Mouse (Mus musculus): ENCODE measurements at regions not wholly inside any gene's neighbourhood (a gene's known extent, or its start where the extent isn't known, plus 50 kb on each side); places are given as distances from the start of the nearest gene placed in this dataset.
"Not testable (repeated sequence)": the region's sequence is repeated elsewhere in the genome, so short reads cannot be mapped to it uniquely, and the experiment has no call there.

GRCm38 (mm10) chr8:118209301-118209700 lies 74.2 kb upstream of the Cdh13 start:
- not testable (repeated sequence) for H3K36me3 ChIP-seq (ENCODE audit: control insufficient read depth, insufficient read depth, low read length); H3K27ac ChIP-seq (ENCODE audit: low read length); H3K4me3 ChIP-seq (ENCODE audit: low read depth, low read length); H3K9ac ChIP-seq (replicated peaks; ENCODE audit: low read depth, low read length); H3K4me2 ChIP-seq (replicated peaks; ENCODE audit: low read depth, low read length); ATAC-seq (ENCODE audit: insufficient number of reproducible peaks, insufficient read depth, low FRiP score, low read depth); H3K9me3 ChIP-seq (ENCODE audit: control insufficient read depth, low read depth, low read length); H3K4me1 ChIP-seq (ENCODE audit: control insufficient read depth, insufficient read depth, low read length); H3K27me3 ChIP-seq (ENCODE audit: control insufficient read depth, insufficient read depth, low read length)
- 96% methylated on average over 16 of the region's 16 CpGs for WGBS

- WGBS = 78% methylated on average over 6 of the region's 6 CpGs
- H3K9ac ChIP-seq (replicated peaks; ENCODE audit: low read depth, low read length) = no peak overlapping the region
- no peaks in the 10 kb centered on the region for H3K36me3 ChIP-seq (ENCODE audit: control insufficient read depth, insufficient read depth, low read length)
- H3K27me3 ChIP-seq (ENCODE audit: control insufficient read depth, insufficient read depth, low read length) = no peaks in the 10 kb centered on the region
- H3K4me3 ChIP-seq (ENCODE audit: low read depth, low read length) = no peak overlapping the region
- H3K4me1 ChIP-seq (ENCODE audit: control insufficient read depth, insufficient read depth, low read length) = no peaks in the 10 kb centered on the region
- no peak for ATAC-seq (ENCODE audit: insufficient number of reproducible peaks, insufficient read depth, low FRiP score, low read depth)
- no peak overlapping the region for H3K27ac ChIP-seq (ENCODE audit: low read length)
- H3K4me2 ChIP-seq (replicated peaks; ENCODE audit: low read depth, low read length) = no peak overlapping the region
- H3K9me3 ChIP-seq (ENCODE audit: control insufficient read depth, low read depth, low read length) = no peaks in the 10 kb centered on the region
Observed at GRCm38 (mm10) chr8:118190866-118191265, 92.7 kb upstream of the Cdh13 start.

- H3K9me3 ChIP-seq (ENCODE audit: control insufficient read depth, low read depth, low read length) = no peaks in the 10 kb centered on the region
- H3K9ac ChIP-seq (replicated peaks; ENCODE audit: low read depth, low read length) = no peak overlapping the region
- no peak overlapping the region for H3K4me3 ChIP-seq (ENCODE audit: low read depth, low read length)
- no peak overlapping the region for H3K27ac ChIP-seq (ENCODE audit: low read length)
- H3K4me1 ChIP-seq (ENCODE audit: control insufficient read depth, insufficient read depth, low read length) = no peaks in the 10 kb centered on the region
- H3K4me2 ChIP-seq (replicated peaks; ENCODE audit: low read depth, low read length) = no peak overlapping the region
- 77% methylated on average over 15 of the region's 15 CpGs for WGBS
- no peak for ATAC-seq (ENCODE audit: insufficient number of reproducible peaks, insufficient read depth, low FRiP score, low read depth)
- no peaks in the 10 kb centered on the region for H3K27me3 ChIP-seq (ENCODE audit: control insufficient read depth, insufficient read depth, low read length)
- no peaks in the 10 kb centered on the region for H3K36me3 ChIP-seq (ENCODE audit: control insufficient read depth, insufficient read depth, low read length)
Observed at GRCm38 (mm10) chr8:118189226-118189625, 94.3 kb upstream of the Cdh13 start.

- no peak for ATAC-seq (ENCODE audit: insufficient number of reproducible peaks, insufficient read depth, low FRiP score, low read depth)
Observed at GRCm38 (mm10) chr8:118169001-118169413, 114.5 kb upstream of the Cdh13 start.

GRCm38 (mm10) chr8:118162171-118162570 lies 121.4 kb upstream of the Cdh13 start:
- no peak overlapping the region for H3K4me3 ChIP-seq (ENCODE audit: low read depth, low read length)
- no peak for ATAC-seq (ENCODE audit: insufficient number of reproducible peaks, insufficient read depth, low FRiP score, low read depth)
- 66% methylated on average over 10 of the region's 10 CpGs for WGBS

More at GRCm38 (mm10) chr8:118169001-118169413, 114.5 kb upstream of the Cdh13 start:
- no peak overlapping the region for H3K4me2 ChIP-seq (replicated peaks; ENCODE audit: low read depth, low read length)
- H3K4me3 ChIP-seq (ENCODE audit: low read depth, low read length) = no peak overlapping the region
- H3K9me3 ChIP-seq (ENCODE audit: control insufficient read depth, low read depth, low read length) = no peaks in the 10 kb centered on the region
- no peaks in the 10 kb centered on the region for H3K4me1 ChIP-seq (ENCODE audit: control insufficient read depth, insufficient read depth, low read length)
- no peaks in the 10 kb centered on the region for H3K36me3 ChIP-seq (ENCODE audit: control insufficient read depth, insufficient read depth, low read length)
- no peak overlapping the region for H3K9ac ChIP-seq (replicated peaks; ENCODE audit: low read depth, low read length)
- H3K27me3 ChIP-seq (ENCODE audit: control insufficient read depth, insufficient read depth, low read length) = no peaks in the 10 kb centered on the region
- 59% methylated on average over 7 of the region's 7 CpGs for WGBS
- no peak overlapping the region for H3K27ac ChIP-seq (ENCODE audit: low read length)

GRCm38 (mm10) chr8:118147359-118148205 lies 136.0 kb upstream of the Cdh13 start:
- WGBS = 74% methylated on average over 10 of the region's 10 CpGs
- H3K9me3 ChIP-seq (ENCODE audit: control insufficient read depth, low read depth, low read length) = no peaks in the 10 kb centered on the region
- no peak overlapping the region for H3K9ac ChIP-seq (replicated peaks; ENCODE audit: low read depth, low read length)
- no peak overlapping the region for H3K4me2 ChIP-seq (replicated peaks; ENCODE audit: low read depth, low read length)
- no peak for ATAC-seq (ENCODE audit: insufficient number of reproducible peaks, insufficient read depth, low FRiP score, low read depth)
- H3K27me3 ChIP-seq (ENCODE audit: control insufficient read depth, insufficient read depth, low read length) = no peaks in the 10 kb centered on the region
- no peaks in the 10 kb centered on the region for H3K36me3 ChIP-seq (ENCODE audit: control insufficient read depth, insufficient read depth, low read length)
- H3K4me3 ChIP-seq (ENCODE audit: low read depth, low read length) = no peak overlapping the region
- no peaks in the 10 kb centered on the region for H3K4me1 ChIP-seq (ENCODE audit: control insufficient read depth, insufficient read depth, low read length)
- H3K27ac ChIP-seq (ENCODE audit: low read length) = no peak overlapping the region

More at GRCm38 (mm10) chr8:118162171-118162570, 121.4 kb upstream of the Cdh13 start:
- no peaks in the 10 kb centered on the region for H3K4me1 ChIP-seq (ENCODE audit: control insufficient read depth, insufficient read depth, low read length)
- no peaks in the 10 kb centered on the region for H3K27me3 ChIP-seq (ENCODE audit: control insufficient read depth, insufficient read depth, low read length)
- H3K9me3 ChIP-seq (ENCODE audit: control insufficient read depth, low read depth, low read length) = no peaks in the 10 kb centered on the region
- H3K27ac ChIP-seq (ENCODE audit: low read length) = no peak overlapping the region
- H3K36me3 ChIP-seq (ENCODE audit: control insufficient read depth, insufficient read depth, low read length) = no peaks in the 10 kb centered on the region
- no peak overlapping the region for H3K4me2 ChIP-seq (replicated peaks; ENCODE audit: low read depth, low read length)
- H3K9ac ChIP-seq (replicated peaks; ENCODE audit: low read depth, low read length) = no peak overlapping the region

- no peak overlapping the region for H3K27ac ChIP-seq (ENCODE audit: low read length)
- H3K36me3 ChIP-seq (ENCODE audit: control insufficient read depth, insufficient read depth, low read length) = no peaks in the 10 kb centered on the region
- no peak for ATAC-seq (ENCODE audit: insufficient number of reproducible peaks, insufficient read depth, low FRiP score, low read depth)
- H3K4me2 ChIP-seq (replicated peaks; ENCODE audit: low read depth, low read length) = no peak overlapping the region
- no peaks in the 10 kb centered on the region for H3K9me3 ChIP-seq (ENCODE audit: control insufficient read depth, low read depth, low read length)
- H3K27me3 ChIP-seq (ENCODE audit: control insufficient read depth, insufficient read depth, low read length) = no peaks in the 10 kb centered on the region
- H3K9ac ChIP-seq (replicated peaks; ENCODE audit: low read depth, low read length) = no peak overlapping the region
- H3K4me3 ChIP-seq (ENCODE audit: low read depth, low read length) = no peak overlapping the region
- WGBS = 50% methylated on average over 5 of the region's 5 CpGs
- no peaks in the 10 kb centered on the region for H3K4me1 ChIP-seq (ENCODE audit: control insufficient read depth, insufficient read depth, low read length)
Observed at GRCm38 (mm10) chr8:118144546-118144945, 139.0 kb upstream of the Cdh13 start.

GRCm38 (mm10) chr8:118142311-118142710 lies 141.2 kb upstream of the Cdh13 start:
- Histone ChIP-seq H3K4me1 (ENCODE audit: control insufficient read depth, insufficient read depth, low read length) (no peaks in the 10 kb centered on the region), H3K9ac (replicated peaks; ENCODE audit: low read depth, low read length) (no peak overlapping the region), H3K27me3 (ENCODE audit: control insufficient read depth, insufficient read depth, low read length) (no peaks in the 10 kb centered on the region), H3K27ac (ENCODE audit: low read length) (no peak overlapping the region), H3K36me3 (ENCODE audit: control insufficient read depth, insufficient read depth, low read length) (no peaks in the 10 kb centered on the region), H3K9me3 (ENCODE audit: control insufficient read depth, low read depth, low read length) (no peaks in the 10 kb centered on the region), H3K4me2 (replicated peaks; ENCODE audit: low read depth, low read length) (no peak overlapping the region), H3K4me3 (ENCODE audit: low read depth, low read length) (no peak overlapping the region)
- WGBS = 91% methylated on average over 8 of the region's 8 CpGs
- ATAC-seq (ENCODE audit: insufficient number of reproducible peaks, insufficient read depth, low FRiP score, low read depth) = no peak

- no peaks in the 10 kb centered on the region for H3K9me3 ChIP-seq (ENCODE audit: control insufficient read depth, low read depth, low read length)
- no peak overlapping the region for H3K27ac ChIP-seq (ENCODE audit: low read length)
- no peak overlapping the region for H3K4me2 ChIP-seq (replicated peaks; ENCODE audit: low read depth, low read length)
- 72% methylated on average over 6 of the region's 6 CpGs for WGBS
- no peak overlapping the region for H3K9ac ChIP-seq (replicated peaks; ENCODE audit: low read depth, low read length)
- no peak overlapping the region for H3K4me3 ChIP-seq (ENCODE audit: low read depth, low read length)
- H3K4me1 ChIP-seq (ENCODE audit: control insufficient read depth, insufficient read depth, low read length) = no peaks in the 10 kb centered on the region
- H3K27me3 ChIP-seq (ENCODE audit: control insufficient read depth, insufficient read depth, low read length) = no peaks in the 10 kb centered on the region
- ATAC-seq (ENCODE audit: insufficient number of reproducible peaks, insufficient read depth, low FRiP score, low read depth) = no peak
- no peaks in the 10 kb centered on the region for H3K36me3 ChIP-seq (ENCODE audit: control insufficient read depth, insufficient read depth, low read length)
Observed at GRCm38 (mm10) chr8:118139928-118140327, 143.6 kb upstream of the Cdh13 start.
